Mouse (Mus musculus) bone marrow, adult 2 months (tissue): ENCODE data around the gene Slc12a3.

ENCODE experiments used
- CTCF ChIP-seq: fragments of 200-500 bp; IDR thresholded peaks from 2 replicates; pipeline ENCODE4 v1.5.1; 2011; ENCODE audit warnings: low read length, control low read depth; ENCODE audit not compliant: control insufficient read depth, insufficient read depth
- POLR2A ChIP-seq: fragments of 200-500 bp; IDR thresholded peaks from 2 replicates; pipeline ENCODE4 v1.6.1; 2011; ENCODE audit warnings: low read depth, mild to moderate bottlenecking, control low read depth, low read length, borderline replicate concordance; ENCODE audit not compliant: control insufficient read depth

GRCm38 (mm10) chr8:94346264-94346663 lies 17.3 kb downstream of the Slc12a3 start:
- TF ChIP-seq CTCF (no peak), POLR2A (0 out of 2 replicates have a peak, but pooled peaks have one; percentile 26)
